Mouse (Mus musculus) forebrain, embryonic 16.5 days (tissue): Measurements from ENCODE around the gene Ascc3. TPM values are rescaled to one million over a fixed set of nuclear protein-coding genes. Genes with fewer than 3 reads are reported as not detected.

ENCODE experiments used
- ATAC-seq: fragments of 200-750 bp; cut with Nextera tagmentation; 2 replicates; pipeline ENCODE4 v1.8.0; 2017; ENCODE audit warnings: mild to moderate bottlenecking, moderate library complexity
- H3K27ac ChIP-seq: fragments of 300-500 bp; sonication (generic); 2 replicates; pipeline ENCODE4 v1.5.1; 2014; ENCODE audit warnings: low read length, control low read depth
- H3K27me3 ChIP-seq: fragments of 300-500 bp; sonication (generic); replicated peaks from 2 replicates; pipeline ENCODE4 v1.6.1; 2014; ENCODE audit warnings: low read length; ENCODE audit not compliant: control insufficient read depth, insufficient read depth
- H3K36me3 ChIP-seq: fragments of 300-500 bp; sonication (generic); 2 replicates; pipeline ENCODE4 v1.6.1; 2014; ENCODE audit not compliant: control insufficient read depth, insufficient read depth
- H3K4me1 ChIP-seq: fragments of 300-500 bp; sonication (generic); replicated peaks from 2 replicates; pipeline ENCODE4 v1.6.1; 2014; ENCODE audit warnings: low read length; ENCODE audit not compliant: control insufficient read depth, insufficient read depth
- H3K4me2 ChIP-seq: fragments of 300-500 bp; sonication (generic); 2 replicates; pipeline ENCODE4 v1.6.1; 2014; ENCODE audit warnings: mild to moderate bottlenecking, low read length, control low read depth
- H3K4me3 ChIP-seq: fragments of 300-500 bp; sonication (generic); replicated peaks from 2 replicates; pipeline ENCODE4 v1.5.1; 2014; ENCODE audit warnings: mild to moderate bottlenecking, low read length, control low read depth
- H3K9ac ChIP-seq: fragments of 300-500 bp; sonication (generic); replicated peaks from 2 replicates; pipeline ENCODE4 v1.6.1; 2014; ENCODE audit warnings: low read depth, low read length, control low read depth
- H3K9me3 ChIP-seq: fragments of 300-500 bp; sonication (generic); 2 replicates; pipeline ENCODE4 v1.6.1; 2016; ENCODE audit warnings: low read length; ENCODE audit not compliant: control insufficient read depth
- WGBS: fragments of 180-500 bp; shearing (Covaris S2); extraction: QIAGEN DNeasy Blood & Tissue Kit; methylation state at CpG from one replicate; pipeline ENCODE4 v1.1.7; 2014; 5-methylcytosine and 5-hydroxymethylcytosine counted together
- polyA plus RNA-seq: library from polyadenylated mRNA; unstranded; fragments of >200 nt; fragmentation: Nextera tagmentation; extraction: Ambion mirVana; gene quantifications from 2 replicates; pipeline ENCODE4 v1.2.1, GENCODE M21; 2015

Gene Ascc3
- polyA plus RNA-seq, 1 experiment from 2014 or later, result 20.2 TPM

DNA sequence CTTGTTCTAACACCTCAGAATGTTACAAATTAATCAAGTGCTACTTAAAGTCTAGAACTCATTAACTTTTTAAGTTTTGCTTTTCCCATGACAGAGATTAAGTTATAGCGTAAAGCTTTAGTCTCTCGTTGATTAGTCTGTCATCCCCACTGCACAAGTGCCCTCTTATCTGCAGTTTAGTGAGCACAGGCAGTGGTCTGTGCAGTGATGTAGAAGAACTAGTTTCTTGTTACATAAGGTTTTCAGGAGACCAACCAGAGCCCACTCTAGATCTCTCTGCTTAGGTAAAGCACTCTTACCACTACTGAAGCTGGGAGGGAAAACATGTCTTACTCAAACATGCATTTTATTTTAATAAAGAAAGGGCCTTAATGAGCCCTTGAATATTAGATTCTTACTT, 209.1 kb downstream of the Ascc3 start:
- Histone ChIP-seq H3K4me1 (no peaks in the 10 kb centered on the region), H3K4me2 (no peak overlapping the region), H3K27me3 (no peaks in the 10 kb centered on the region), H3K9me3 (no peaks in the 10 kb centered on the region), H3K9ac (no peak overlapping the region), H3K27ac (no peak overlapping the region), H3K36me3 (no peaks in the 10 kb centered on the region), H3K4me3 (no peak overlapping the region)
- WGBS, result 19% methylated on average over 2 of the region's 2 CpGs
- ATAC-seq, result no peak

DNA sequence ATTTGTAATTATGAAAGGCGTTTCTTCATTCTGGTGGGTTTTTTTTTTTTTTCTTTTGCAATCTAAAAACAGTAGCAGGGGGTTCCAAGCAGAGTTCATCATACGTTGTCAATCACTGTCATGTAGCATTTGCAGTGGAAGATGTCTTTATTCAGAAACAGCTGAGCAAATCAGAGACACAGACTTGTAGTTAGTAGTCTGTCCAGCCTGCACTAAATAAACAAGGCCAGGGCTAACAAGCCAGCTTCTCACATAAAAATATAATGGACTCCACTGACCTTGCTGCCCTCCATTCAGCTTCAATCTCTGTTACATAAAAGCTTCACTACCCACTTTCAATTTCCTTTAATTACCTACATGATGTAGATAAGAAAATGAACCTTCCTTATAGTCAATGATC, 209.9 kb downstream of the Ascc3 start:
- no peak overlapping the region for H3K9ac ChIP-seq
- no peaks in the 10 kb centered on the region for H3K4me1 ChIP-seq
- H3K9me3 ChIP-seq, result no peaks in the 10 kb centered on the region
- 15% methylated on average over 2 of the region's 2 CpGs for WGBS
- H3K27me3 ChIP-seq, result no peaks in the 10 kb centered on the region
- no peaks in the 10 kb centered on the region for H3K36me3 ChIP-seq
- H3K27ac ChIP-seq, result no peak overlapping the region
- H3K4me3 ChIP-seq, result no peak overlapping the region
- no peak overlapping the region for H3K4me2 ChIP-seq
- ATAC-seq, result no peak

DNA sequence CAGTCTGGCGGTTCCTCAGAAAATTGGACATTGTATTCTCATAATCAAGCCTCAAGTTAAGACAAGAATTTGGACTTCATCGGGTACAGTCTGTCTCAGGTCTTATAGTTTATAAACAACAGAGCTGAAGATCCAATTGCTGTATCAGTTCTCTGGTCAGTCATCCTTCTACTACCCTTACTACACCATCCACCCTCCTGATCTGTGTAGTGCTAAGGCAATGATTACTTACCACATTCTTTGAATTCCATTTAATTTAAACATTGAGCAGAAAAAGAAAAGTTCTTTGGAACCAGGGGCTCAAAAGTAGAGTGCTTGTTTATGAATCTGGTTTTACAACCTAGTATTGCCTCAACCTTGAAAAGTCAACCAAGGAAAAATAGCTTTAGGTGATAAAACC, 213.7 kb downstream of the Ascc3 start:
- no peak overlapping the region for H3K4me3 ChIP-seq
- no peak for ATAC-seq
- no peaks in the 10 kb centered on the region for H3K9me3 ChIP-seq
- no peak overlapping the region for H3K9ac ChIP-seq
- no peaks in the 10 kb centered on the region for H3K36me3 ChIP-seq
- no peaks in the 10 kb centered on the region for H3K4me1 ChIP-seq
- H3K4me2 ChIP-seq, result no peak overlapping the region
- WGBS, result 97% methylated on average over 2 of the region's 2 CpGs
- no peaks in the 10 kb centered on the region for H3K27me3 ChIP-seq
- no peak overlapping the region for H3K27ac ChIP-seq

DNA sequence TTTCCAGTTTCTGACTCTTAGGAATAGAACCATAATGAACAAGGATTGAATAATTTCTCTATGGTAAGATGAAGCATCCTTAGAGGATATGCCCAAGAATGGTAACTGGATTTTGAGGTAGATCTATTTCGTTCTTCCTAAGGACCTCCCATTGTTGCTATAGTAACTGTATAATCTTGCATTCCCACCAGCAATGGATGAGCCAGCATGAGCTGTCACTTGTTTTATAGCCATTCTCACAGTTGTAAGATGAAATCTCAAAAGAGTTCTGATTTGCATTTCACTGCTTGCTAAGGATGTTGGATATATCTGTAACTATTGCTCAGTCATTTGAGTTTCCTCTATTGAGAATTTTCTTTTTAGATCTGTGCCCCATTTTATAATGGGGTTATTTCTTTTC, 229.9 kb downstream of the Ascc3 start:
- no peak for ATAC-seq
- Histone ChIP-seq H3K9me3 (no peaks in the 10 kb centered on the region), H3K4me1 (no peaks in the 10 kb centered on the region), H3K36me3 (no peaks in the 10 kb centered on the region), H3K4me2 (no peak overlapping the region), H3K27me3 (no peaks in the 10 kb centered on the region), H3K27ac (no peak overlapping the region), H3K9ac (no peak overlapping the region), H3K4me3 (no peak overlapping the region)
- 66% methylated on average over 1 of the region's 1 CpGs for WGBS

DNA sequence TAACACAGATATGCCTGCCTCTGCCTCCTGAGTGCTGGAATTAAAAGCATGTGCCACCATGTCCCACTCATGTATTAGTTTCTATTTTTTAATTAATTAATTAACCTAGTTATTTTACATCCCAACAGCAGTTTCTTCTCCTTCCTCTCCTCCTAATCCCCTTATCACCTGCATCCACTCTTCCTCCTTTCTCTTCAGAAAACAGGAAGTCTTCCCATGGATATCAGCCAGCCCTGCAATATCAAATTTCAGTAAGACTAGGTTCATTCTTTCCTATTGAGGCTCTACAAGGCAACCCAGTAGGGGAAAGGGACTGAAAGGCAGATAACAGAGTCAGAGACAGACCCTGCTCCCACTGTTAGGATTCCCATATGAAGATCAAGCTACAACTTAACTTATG, 234.4 kb downstream of the Ascc3 start:
- no peak overlapping the region for H3K4me2 ChIP-seq
- no peaks in the 10 kb centered on the region for H3K27me3 ChIP-seq
- H3K4me1 ChIP-seq, result no peaks in the 10 kb centered on the region
- no peak overlapping the region for H3K27ac ChIP-seq
- H3K9me3 ChIP-seq, result no peaks in the 10 kb centered on the region
- no peak overlapping the region for H3K9ac ChIP-seq
- ATAC-seq, result no peak
- no peak overlapping the region for H3K4me3 ChIP-seq
- H3K36me3 ChIP-seq, result 0 out of 2 replicates have a peak, but pooled peaks cover 3% of the 10 kb centered on the region

DNA sequence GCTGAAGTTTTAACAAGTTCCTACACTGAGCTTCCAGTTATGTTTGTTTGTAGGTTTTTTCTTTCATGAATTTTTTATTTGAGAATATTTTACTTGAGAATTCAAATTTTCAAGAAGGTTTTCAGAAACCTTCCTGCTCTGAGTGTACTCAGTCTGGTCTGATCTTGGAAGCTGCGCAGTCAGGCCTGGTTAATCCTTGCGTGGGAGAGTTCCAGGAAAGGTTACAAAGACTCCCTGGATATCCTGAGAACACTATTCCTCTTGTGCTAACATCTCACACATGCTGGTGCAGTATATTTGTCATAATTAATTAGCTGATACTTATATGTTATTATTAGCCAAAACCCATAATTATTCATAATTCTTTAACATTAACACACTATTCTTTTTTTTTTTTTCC, 242.1 kb downstream of the Ascc3 start:
- H3K27me3 ChIP-seq, result no peaks in the 10 kb centered on the region
- H3K4me3 ChIP-seq, result no peak overlapping the region
- no peaks in the 10 kb centered on the region for H3K9me3 ChIP-seq
- no peaks in the 10 kb centered on the region for H3K4me1 ChIP-seq
- H3K27ac ChIP-seq, result no peak overlapping the region
- no peak for ATAC-seq
- WGBS, result 70% methylated on average over 2 of the region's 2 CpGs
- 0 out of 2 replicates have a peak, but pooled peaks cover 3% of the 10 kb centered on the region for H3K36me3 ChIP-seq
- no peak overlapping the region for H3K4me2 ChIP-seq
- H3K9ac ChIP-seq, result no peak overlapping the region

DNA sequence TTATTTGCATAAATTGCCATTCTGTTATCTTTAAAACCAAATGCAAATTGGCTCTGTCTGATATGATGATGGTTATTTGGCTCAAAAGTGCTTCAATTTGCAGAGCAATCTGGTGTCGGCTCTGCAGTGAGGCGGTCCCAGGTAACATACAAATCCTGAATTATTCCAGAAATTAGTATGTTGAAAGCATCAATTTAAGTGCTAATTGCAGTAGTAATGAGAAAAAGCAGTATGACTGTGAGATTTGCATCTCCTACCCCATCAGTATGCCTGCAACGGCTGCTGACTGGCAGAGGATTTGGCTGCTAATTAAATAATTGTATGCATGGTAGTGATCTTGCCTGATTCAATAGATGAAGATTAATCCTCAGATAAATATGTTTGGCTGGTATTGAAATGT, 250.9 kb downstream of the Ascc3 start:
- peak; percentile 94 for ATAC-seq
- Histone ChIP-seq H3K4me2 (no peak overlapping the region), H3K27ac (peak overlapping the region; percentile 33; the same call in 1 of the 2 replicates), H3K9me3 (no peaks in the 10 kb centered on the region), H3K9ac (no peak overlapping the region), H3K36me3 (no peaks in the 10 kb centered on the region), H3K4me3 (no peak overlapping the region), H3K27me3 (no peaks in the 10 kb centered on the region), H3K4me1 (peaks cover 3% of the 10 kb centered on the region)
- 14% methylated on average over 3 of the region's 3 CpGs for WGBS

DNA sequence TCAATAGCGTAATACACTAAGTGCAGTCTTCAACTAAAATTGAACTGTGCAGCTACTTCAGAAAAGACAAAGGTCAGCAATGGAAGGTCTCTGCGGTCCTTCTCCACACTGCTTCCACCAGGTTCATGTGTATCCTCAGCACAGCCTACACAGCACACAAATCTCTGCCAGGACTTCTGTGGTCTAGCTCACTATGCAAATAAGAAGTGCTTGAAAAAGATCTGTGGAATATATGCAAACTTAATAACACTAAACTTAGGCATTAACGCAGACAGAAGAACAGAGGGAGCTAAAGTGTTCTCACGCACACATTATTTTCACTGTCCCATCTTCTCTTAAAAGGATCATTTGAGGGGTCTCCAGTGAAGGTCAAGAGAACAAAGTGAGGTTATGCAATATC, 275.7 kb downstream of the Ascc3 start:
- WGBS, result 88% methylated on average over 4 of the region's 4 CpGs
- H3K9ac ChIP-seq, result no peak overlapping the region
- H3K27ac ChIP-seq, result no peak overlapping the region
- no peaks in the 10 kb centered on the region for H3K27me3 ChIP-seq
- H3K9me3 ChIP-seq, result no peaks in the 10 kb centered on the region
- no peaks in the 10 kb centered on the region for H3K4me1 ChIP-seq
- H3K36me3 ChIP-seq, result no peaks in the 10 kb centered on the region
- no peak overlapping the region for H3K4me3 ChIP-seq
- ATAC-seq, result no peak
- no peak overlapping the region for H3K4me2 ChIP-seq

DNA sequence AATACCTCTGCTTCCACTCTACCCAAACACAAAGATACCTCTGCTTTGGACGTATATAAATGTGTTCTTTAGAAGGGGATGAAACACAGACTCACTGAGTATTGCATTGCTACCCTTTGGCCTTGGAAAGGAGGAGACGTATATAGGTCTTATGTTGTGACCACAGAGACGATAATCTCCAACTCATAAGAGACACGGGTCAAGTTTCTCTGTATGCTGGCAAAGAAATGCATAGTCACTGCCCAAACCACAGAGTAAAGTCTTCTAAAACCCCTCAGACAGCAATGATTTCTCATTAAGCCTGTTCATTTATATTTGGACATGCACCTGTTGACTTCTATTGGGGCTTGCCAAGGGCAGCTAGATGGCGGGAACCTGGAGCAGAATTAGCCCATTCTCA, 284.5 kb downstream of the Ascc3 start:
- no peaks in the 10 kb centered on the region for H3K36me3 ChIP-seq
- no peaks in the 10 kb centered on the region for H3K4me1 ChIP-seq
- no peak for ATAC-seq
- H3K4me3 ChIP-seq, result no peak overlapping the region
- no peaks in the 10 kb centered on the region for H3K27me3 ChIP-seq
- no peaks in the 10 kb centered on the region for H3K9me3 ChIP-seq
- H3K9ac ChIP-seq, result no peak overlapping the region
- H3K4me2 ChIP-seq, result no peak overlapping the region
- WGBS, result 89% methylated on average over 5 of the region's 5 CpGs
- no peak overlapping the region for H3K27ac ChIP-seq

DNA sequence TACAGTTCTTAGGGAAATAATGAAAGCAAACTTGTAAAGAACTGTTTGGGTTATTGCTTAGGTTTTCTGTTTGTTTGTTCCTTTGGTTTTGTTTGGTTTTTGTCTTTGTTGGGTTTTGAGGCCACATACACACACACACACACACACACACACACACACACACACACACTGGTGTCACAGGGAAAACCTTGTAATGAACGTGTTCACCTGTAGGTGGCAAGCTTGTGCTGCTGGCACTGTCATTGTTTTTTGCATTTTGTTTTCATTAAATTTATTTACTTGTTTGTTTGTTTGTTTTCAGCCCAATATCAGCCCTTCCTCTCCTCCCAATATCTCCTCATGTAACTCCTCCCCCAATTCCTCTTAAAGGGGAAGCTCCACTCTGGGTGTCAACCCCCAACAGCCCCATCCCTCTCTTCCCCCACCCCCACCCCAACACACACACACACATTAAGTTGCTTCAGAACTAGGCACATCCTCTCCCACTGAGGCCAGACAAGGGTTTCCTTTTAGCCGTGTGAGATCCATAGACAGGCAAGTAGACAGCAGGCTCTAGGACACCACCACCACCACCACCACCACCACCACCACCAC, 289.1 kb downstream of the Ascc3 start:
- H3K4me1 ChIP-seq, result no peaks in the 10 kb centered on the region
- no peak overlapping the region for H3K4me3 ChIP-seq
- H3K36me3 ChIP-seq, result no peaks in the 10 kb centered on the region
- no peaks in the 10 kb centered on the region for H3K27me3 ChIP-seq
- no peak overlapping the region for H3K27ac ChIP-seq
- no peaks in the 10 kb centered on the region for H3K9me3 ChIP-seq
- H3K4me2 ChIP-seq, result no peak overlapping the region
- WGBS, result 15% methylated on average over 2 of the region's 2 CpGs
- no peak for ATAC-seq
- H3K9ac ChIP-seq, result no peak overlapping the region
